Comparison of ENCODE assay signal across 11 mouse cellular contexts in genomic region chr1:39194959-39195358, GRCm38 (mm10). TPM values are rescaled to one million over a fixed set of nuclear protein-coding genes. Genes with fewer than 3 reads are reported as not detected.
DNase-seq lines count a peak whose midpoint lies in the region; ATAC-seq lines count a peak whose summit lies in the region.
"Had no signal": no experiment of that assay in that cellular context is flagged by ENCODE, and none has a peak within 500 bp of the region (broad histone marks: within the 10 kb centered on the region; RNA-seq: fewer than 3 reads in every experiment).

No protein-coding gene starts in this region.

- no peak for ATAC-seq in hindbrain, embryonic 13.5 days (ENCODE audit: low FRiP score)
- no peak for ATAC-seq in limb, embryonic 13.5 days (ENCODE audit: low FRiP score, low read depth)

- WGBS in hindbrain, embryonic 13.5 days: 5% methylated on average over 11 of the region's 11 CpGs
- WGBS in hindbrain, embryonic 10.5 days: 7% methylated on average over 11 of the region's 11 CpGs
- 4% methylated on average over 11 of the region's 11 CpGs for WGBS in limb, embryonic 13.5 days

- H3K9me3 ChIP-seq in hindbrain, embryonic 13.5 days: no peaks in the 10 kb centered on the region
- H3K9me3 ChIP-seq in hindbrain, embryonic 10.5 days: no peaks in the 10 kb centered on the region
- no peaks in the 10 kb centered on the region for H3K9me3 ChIP-seq in limb, embryonic 13.5 days

- peak overlapping the region; percentile 77 for H3K4me3 ChIP-seq in hindbrain, embryonic 13.5 days
- no peak overlapping the region for H3K4me3 ChIP-seq in hindbrain, embryonic 10.5 days
- peak overlapping the region; percentile 73; the same call in 1 of the 2 replicates for H3K4me3 ChIP-seq in limb, embryonic 13.5 days

- H3K4me2 ChIP-seq in hindbrain, embryonic 13.5 days: peak overlapping the region; percentile 98
- H3K4me2 ChIP-seq in limb, embryonic 13.5 days (replicated peaks): peak overlapping the region; percentile 98

- H3K4me1 ChIP-seq in hindbrain, embryonic 13.5 days (replicated peaks): peaks cover 31% of the 10 kb centered on the region
- H3K4me1 ChIP-seq in hindbrain, embryonic 10.5 days (replicated peaks): peaks cover 31% of the 10 kb centered on the region
- peaks cover 29% of the 10 kb centered on the region for H3K4me1 ChIP-seq in limb, embryonic 13.5 days

- no peaks in the 10 kb centered on the region for H3K36me3 ChIP-seq in hindbrain, embryonic 13.5 days
- H3K36me3 ChIP-seq in hindbrain, embryonic 10.5 days: no peaks in the 10 kb centered on the region
- no peaks in the 10 kb centered on the region for H3K36me3 ChIP-seq in limb, embryonic 13.5 days

- peaks cover 65% of the 10 kb centered on the region for H3K27me3 ChIP-seq in hindbrain, embryonic 13.5 days
- H3K27me3 ChIP-seq in hindbrain, embryonic 10.5 days (ENCODE audit: insufficient read depth, poor library complexity, severe bottlenecking): peaks cover 68% of the 10 kb centered on the region
- H3K27me3 ChIP-seq in limb, embryonic 13.5 days: peaks cover 69% of the 10 kb centered on the region

- no peak overlapping the region for H3K9ac ChIP-seq in hindbrain, embryonic 13.5 days
- no peak overlapping the region for H3K9ac ChIP-seq in limb, embryonic 13.5 days

- H3K27ac ChIP-seq in hindbrain, embryonic 13.5 days: no peak overlapping the region
- no peak overlapping the region for H3K27ac ChIP-seq in hindbrain, embryonic 10.5 days
- H3K27ac ChIP-seq in limb, embryonic 13.5 days: no peak overlapping the region

- no peak for DNase-seq in hindbrain, embryonic 10.5 days (ENCODE audit: low spot score)
- DNase-seq in retina, embryonic 14.5 days (ENCODE audit: low spot score): peak; percentile 6
- DNase-seq in retina, postnatal 1 day: no peak
- DNase-seq in thymus, postnatal 0 days (ENCODE audit: low spot score): no peak
- no peak for DNase-seq in Muller cell, postnatal 12 days (ENCODE audit: inconsistent ontology term)
- DNase-seq: gastrocnemius, postnatal 10 days; layer of hippocampus, adult 9-11 months; right cerebral cortex, postnatal 14 days; thymus, adult 18-20 months had no signal

RNA-seq across cellular contexts. Expression of gene Npas2, which starts 1.4 kb away (rescaled TPM):
- polyA plus RNA-seq in hindbrain, embryonic 13.5 days (2015; fragmentation: Nextera tagmentation; extraction: Ambion mirVana): 0.40 and 0.70 TPM in 2 replicates
- polyA plus RNA-seq in hindbrain, embryonic 10.5 days (2016; fragmentation: Nextera tagmentation; extraction: Ambion mirVana): 0.05 and 0.21 TPM in 2 replicates
- 0.72 and 0.80 TPM in 2 replicates for polyA plus RNA-seq in limb, embryonic 13.5 days (2015; fragmentation: Nextera tagmentation; extraction: Ambion mirVana)
- polyA plus RNA-seq in thymus, postnatal 0 days (2015; fragmentation: Nextera tagmentation; extraction: Ambion mirVana): 1.3 and 1.5 TPM in 2 replicates
